Mouse (Mus musculus): ENCODE results near the gene Oit1.

DNA sequence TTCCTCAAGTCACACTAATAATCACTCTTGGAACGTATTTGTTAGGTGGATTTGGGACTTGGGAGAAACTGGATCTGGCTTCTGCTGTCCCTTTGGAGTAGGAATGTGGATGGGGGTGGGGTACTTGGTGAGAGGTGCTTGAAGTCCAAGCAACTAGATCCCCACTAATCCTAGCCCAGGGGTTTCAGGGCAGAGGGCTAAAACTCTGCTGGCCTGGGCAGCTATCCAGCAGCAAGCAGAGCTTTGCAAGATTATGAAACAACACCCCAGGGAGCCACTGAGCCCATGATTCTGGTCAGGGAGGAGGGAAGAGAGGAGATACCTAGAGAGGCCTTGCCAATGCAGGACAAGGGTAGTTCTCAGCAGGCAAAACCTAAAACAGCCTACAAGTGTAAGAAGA, 51.2 kb downstream of the Oit1 start:
- no peak for TF ChIP-seq POLR2A (IDR thresholded peaks at IDR 0.05; ENCODE audit: insufficient read depth, low read length)
- no peak for TF ChIP-seq CTCF (IDR thresholded peaks at IDR 0.05; ENCODE audit: low read depth, low read length)
- no peak for TF ChIP-seq EP300 (IDR thresholded peaks at IDR 0.05; ENCODE audit: insufficient read depth, low read depth, low read length)
